Mouse (Mus musculus): ENCODE results near the gene Usp43. TPM values are rescaled to one million over a fixed set of nuclear protein-coding genes. Genes with fewer than 3 reads are reported as not detected.

The Usp43 gene
- polyA plus RNA-seq, 2 experiments from 2014 or later: not detected

- no peak for ATAC-seq
Observed at GRCm38 (mm10) chr11:67897064-67897560, 24.8 kb downstream of the Usp43 start.

GRCm38 (mm10) chr11:67895641-67896040 is 26.3 kb downstream of the Usp43 start:
- ATAC-seq: no peak

GRCm38 (mm10) chr11:67888521-67888920 is 33.4 kb downstream of the Usp43 start:
- no peak for ATAC-seq

GRCm38 (mm10) chr11:67885921-67886320 is 36.0 kb downstream of the Usp43 start:
- ATAC-seq: no peak

GRCm38 (mm10) chr11:67865521-67866197 is 56.3 kb downstream of the Usp43 start:
- ATAC-seq: no peak

GRCm38 (mm10) chr11:67865100-67865499 is 56.9 kb downstream of the Usp43 start:
- no peak for ATAC-seq

GRCm38 (mm10) chr11:67861399-67861838 is 60.5 kb downstream of the Usp43 start:
- no peak for ATAC-seq

- no peak for ATAC-seq
Observed at GRCm38 (mm10) chr11:67860743-67861398, 61.1 kb downstream of the Usp43 start.

GRCm38 (mm10) chr11:67858518-67858917 is 63.4 kb downstream of the Usp43 start:
- no peak for ATAC-seq

GRCm38 (mm10) chr11:67855035-67855434 is 66.9 kb downstream of the Usp43 start:
- no peak for ATAC-seq

- no peak for ATAC-seq
Observed at GRCm38 (mm10) chr11:67853996-67854395, 68.0 kb downstream of the Usp43 start.

GRCm38 (mm10) chr11:67851770-67852169 is 70.2 kb downstream of the Usp43 start:
- no peak for ATAC-seq

GRCm38 (mm10) chr11:67845193-67845592 is 76.8 kb downstream of the Usp43 start:
- ATAC-seq: no peak

- no peak for ATAC-seq
Observed at GRCm38 (mm10) chr11:67839810-67840209, 82.1 kb downstream of the Usp43 start.

- no peak for ATAC-seq
Observed at GRCm38 (mm10) chr11:67835408-67836078, 86.4 kb downstream of the Usp43 start.

- ATAC-seq: no peak
Observed at GRCm38 (mm10) chr11:67831820-67832219, 90.1 kb downstream of the Usp43 start.

- no peak for ATAC-seq
Observed at GRCm38 (mm10) chr11:67829530-67829929, 92.4 kb downstream of the Usp43 start.

- ATAC-seq: no peak
Observed at GRCm38 (mm10) chr11:67828360-67829059, 93.4 kb downstream of the Usp43 start.

GRCm38 (mm10) chr11:67821560-67821959 is 100.4 kb downstream of the Usp43 start:
- no peak for ATAC-seq

GRCm38 (mm10) chr11:67820221-67820620 is 101.7 kb downstream of the Usp43 start:
- ATAC-seq: no peak

- ATAC-seq: no peak
Observed at GRCm38 (mm10) chr11:67819604-67820003, 102.3 kb downstream of the Usp43 start.

- no peak for ATAC-seq
Observed at GRCm38 (mm10) chr11:67811535-67811934, 110.4 kb downstream of the Usp43 start.

- no peak for ATAC-seq
Observed at GRCm38 (mm10) chr11:67808051-67808450, 113.9 kb downstream of the Usp43 start.

Measured in CD4-positive, CD25-positive, alpha-beta regulatory T cell, adult 4 months (primary cell).